ENCODE assay signal across 22 mouse cellular contexts in the genomic region with DNA sequence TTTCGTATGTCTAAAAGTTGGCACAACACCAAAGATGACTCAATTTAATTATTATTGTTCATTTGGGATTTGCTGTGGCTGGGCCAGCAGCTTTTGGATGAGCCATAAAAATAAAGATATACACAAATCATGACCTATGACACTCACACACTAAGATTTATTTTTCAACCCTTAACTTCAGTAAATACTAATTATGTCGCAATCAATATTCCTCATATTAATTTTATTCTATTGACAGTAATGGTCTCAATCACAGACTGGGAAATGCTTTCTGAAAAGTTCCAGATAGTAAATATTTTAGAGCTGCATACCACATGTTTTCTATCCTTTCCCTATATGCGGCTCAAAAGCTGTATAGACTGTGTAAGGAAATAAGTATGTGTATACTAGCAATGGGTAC.
"Had no signal": no experiment of that assay in that cellular context is flagged by ENCODE, and none has a peak within 500 bp of the region (broad histone marks: within the 10 kb centered on the region; RNA-seq: fewer than 3 reads in every experiment).

No protein-coding gene starts in this region.

- H3K9me3 ChIP-seq: limb, embryonic 15.5 days; lung, embryonic 15.5 days; megakaryocyte, embryonic 14.5 days; midbrain, embryonic 13.5 days had no signal

- H3K27ac ChIP-seq: kidney, embryonic 15.5 days; layer of hippocampus, adult 2 months; limb, embryonic 15.5 days; liver, embryonic 14.5 days; lung, embryonic 15.5 days; midbrain, embryonic 10.5 days; midbrain, embryonic 13.5 days; stomach, postnatal 0 days had no signal

- H3K4me2 ChIP-seq: kidney, embryonic 15.5 days; limb, embryonic 15.5 days; liver, embryonic 11.5 days; lung, embryonic 15.5 days; midbrain, embryonic 13.5 days had no signal

- H3K4me3 ChIP-seq: kidney, embryonic 15.5 days; layer of hippocampus, adult 2 months; limb, embryonic 15.5 days; lung, embryonic 15.5 days; megakaryocyte, embryonic 14.5 days; midbrain, embryonic 10.5 days; midbrain, embryonic 13.5 days had no signal

- H3K27me3 ChIP-seq: limb, embryonic 15.5 days; lung, embryonic 15.5 days; megakaryocyte, embryonic 14.5 days; midbrain, embryonic 13.5 days had no signal

- H3K9ac ChIP-seq: kidney, embryonic 15.5 days; limb, embryonic 15.5 days; liver, embryonic 14.5 days; liver, postnatal 0 days; lung, embryonic 15.5 days; midbrain, embryonic 13.5 days had no signal

- H3K36me3 ChIP-seq: kidney, embryonic 15.5 days; limb, embryonic 15.5 days; lung, embryonic 15.5 days; midbrain, embryonic 10.5 days; midbrain, embryonic 13.5 days had no signal

- DNase-seq: kidney, adult 2 months; kidney, postnatal 14 days; kidney, postnatal 4 days; layer of hippocampus, adult 9-11 months; liver, postnatal 0 days; lung, postnatal 14 days; right cerebral cortex, postnatal 4 days; thymus, adult 2 months; thymus, postnatal 14 days; thymus, postnatal 4 days had no signal

- H3K4me1 ChIP-seq: megakaryocyte, embryonic 14.5 days; midbrain, embryonic 10.5 days; midbrain, embryonic 13.5 days had no signal

- ATAC-seq: intestine, postnatal 0 days; liver, postnatal 0 days; midbrain, embryonic 13.5 days; midbrain, embryonic 16.5 days had no signal
